Mouse (Mus musculus): ENCODE measurements around the gene Itsn1. TPM values are rescaled to one million over a fixed set of nuclear protein-coding genes. Genes with fewer than 3 reads are reported as not detected.

Gene Itsn1
- polyA plus RNA-seq, 1 experiment from 2014 or later: 62.7 TPM

DNA sequence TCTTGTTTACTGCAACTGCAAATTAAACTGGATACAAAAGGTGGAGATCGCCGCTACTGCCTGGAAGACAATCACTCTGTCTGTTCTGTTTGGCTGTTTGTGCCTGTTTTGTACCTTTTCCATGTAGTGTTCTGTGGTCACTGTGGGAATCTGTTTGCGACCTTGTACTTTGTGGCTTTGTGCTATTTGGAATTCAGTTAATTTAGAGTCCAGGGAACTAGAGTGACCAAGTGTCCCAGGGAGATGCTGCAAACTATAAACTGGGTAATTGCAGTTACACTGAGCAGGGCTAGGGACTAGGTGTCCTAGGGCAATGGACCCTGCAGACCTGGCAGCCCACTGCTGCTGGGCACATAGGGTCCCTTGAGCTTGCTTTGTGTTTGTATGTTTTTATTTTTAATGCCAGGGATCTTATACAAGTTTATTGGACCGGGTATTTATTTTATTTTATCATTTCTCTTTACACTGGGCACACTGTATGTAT, 108.5 kb downstream of the Itsn1 start:
- H3K9ac ChIP-seq (replicated peaks): peak overlapping the region; percentile 48; the same call in 1 of the 2 replicates

DNA sequence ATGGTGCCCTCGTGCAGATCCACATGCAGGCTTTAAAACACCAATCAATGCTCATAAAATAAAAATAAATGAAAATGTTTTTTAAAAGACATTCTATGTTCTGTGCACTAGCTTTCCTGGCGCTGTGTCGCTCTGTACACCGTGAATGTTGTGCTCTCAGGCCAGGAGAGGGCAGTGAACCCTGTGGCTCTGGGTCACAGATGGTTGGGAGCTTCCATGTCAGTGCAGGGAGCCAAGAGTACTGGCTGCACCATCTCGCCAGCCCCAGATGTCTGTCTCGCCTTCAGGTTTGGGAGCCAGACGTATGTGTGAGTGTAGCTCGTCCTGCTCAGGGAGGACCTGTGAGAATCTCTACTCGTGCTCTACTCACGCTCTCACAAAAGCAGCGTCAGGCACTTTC, 109.7 kb downstream of the Itsn1 start:
- H3K9me3 ChIP-seq: no peaks in the 10 kb centered on the region
- H3K36me3 ChIP-seq: peaks cover 53% of the 10 kb centered on the region
- ATAC-seq: no peak
- no peak overlapping the region for H3K27ac ChIP-seq
- peaks cover 27% of the 10 kb centered on the region for H3K4me1 ChIP-seq (replicated peaks)
- no peak overlapping the region for H3K9ac ChIP-seq (replicated peaks)
- no peak overlapping the region for H3K4me3 ChIP-seq (replicated peaks)
- no peak overlapping the region for H3K4me2 ChIP-seq (replicated peaks)
- no peaks in the 10 kb centered on the region for H3K27me3 ChIP-seq
- WGBS: 89% methylated on average over 11 of the region's 11 CpGs

More for the DNA sequence above, 108.5 kb downstream of the Itsn1 start:
- H3K9me3 ChIP-seq: no peaks in the 10 kb centered on the region
- H3K27ac ChIP-seq: peak overlapping the region; percentile 80
- 72% methylated on average over 4 of the region's 4 CpGs for WGBS
- H3K4me1 ChIP-seq (replicated peaks): peaks cover 27% of the 10 kb centered on the region
- no peaks in the 10 kb centered on the region for H3K27me3 ChIP-seq
- ATAC-seq: peak; percentile 17; the same call in 1 of the 2 replicates
- H3K36me3 ChIP-seq: peaks cover 46% of the 10 kb centered on the region
- H3K4me2 ChIP-seq (replicated peaks): no peak overlapping the region
- no peak overlapping the region for H3K4me3 ChIP-seq (replicated peaks)

DNA sequence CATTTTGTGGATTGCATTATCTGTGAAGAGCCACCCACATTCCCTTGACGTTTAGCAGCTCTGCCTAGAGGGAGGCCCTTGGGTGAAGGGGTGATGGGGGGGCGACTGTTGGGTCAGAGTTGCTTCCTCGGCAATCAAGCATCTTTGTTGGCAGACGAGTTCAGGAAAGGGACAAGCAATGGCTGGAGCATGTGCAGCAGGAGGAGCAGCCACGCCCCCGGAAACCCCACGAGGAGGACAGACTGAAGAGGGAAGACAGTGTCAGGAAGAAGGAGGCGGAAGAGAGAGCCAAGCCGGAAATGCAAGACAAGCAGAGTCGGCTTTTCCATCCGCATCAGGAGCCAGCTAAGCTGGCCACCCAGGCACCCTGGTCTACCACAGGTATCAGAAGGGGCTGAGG, 110.4 kb downstream of the Itsn1 start:
- WGBS: 70% methylated on average over 11 of the region's 11 CpGs
- H3K4me1 ChIP-seq (replicated peaks): peaks cover 27% of the 10 kb centered on the region
- ATAC-seq: no peak

DNA sequence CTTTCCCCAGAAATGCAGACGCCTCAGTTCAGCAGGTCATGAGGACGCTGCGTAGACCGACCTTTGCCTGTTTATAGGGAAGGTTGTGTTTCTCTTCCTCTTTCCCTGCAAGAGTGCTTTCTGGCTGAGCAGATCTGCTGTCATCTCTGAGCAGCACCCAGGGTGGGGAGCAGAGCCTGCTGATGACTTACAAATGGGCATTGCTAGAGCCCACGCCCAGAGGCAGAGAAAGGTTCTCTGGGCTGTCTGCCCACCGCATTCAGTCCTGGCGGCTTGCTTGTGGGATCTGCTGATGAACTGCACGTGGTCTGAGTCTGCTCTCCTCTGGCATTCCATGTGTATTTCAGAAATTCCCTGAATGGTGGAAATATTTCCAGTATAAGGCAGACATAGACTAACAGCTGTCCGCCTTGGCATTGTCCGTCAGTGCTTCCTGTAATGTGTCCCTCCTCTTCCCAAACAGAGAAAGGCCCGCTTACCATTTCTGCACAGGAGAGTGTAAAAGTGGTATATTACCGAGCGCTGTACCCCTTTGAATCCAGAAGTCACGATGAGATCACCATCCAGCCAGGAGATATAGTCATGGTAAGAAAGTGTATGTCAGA, 112.0 kb downstream of the Itsn1 start:
- peaks cover 62% of the 10 kb centered on the region for H3K36me3 ChIP-seq
- no peak overlapping the region for H3K9ac ChIP-seq (replicated peaks)
- H3K4me2 ChIP-seq (replicated peaks): no peak overlapping the region
- no peaks in the 10 kb centered on the region for H3K9me3 ChIP-seq
- H3K4me3 ChIP-seq (replicated peaks): no peak overlapping the region
- WGBS: 89% methylated on average over 14 of the region's 14 CpGs
- H3K27me3 ChIP-seq: no peaks in the 10 kb centered on the region
- no peak for ATAC-seq
- no peak overlapping the region; the same call in 1 of the 2 replicates for H3K27ac ChIP-seq
- H3K4me1 ChIP-seq (replicated peaks): peaks cover 19% of the 10 kb centered on the region

More for the DNA sequence above, 110.4 kb downstream of the Itsn1 start:
- Histone ChIP-seq H3K27me3 (no peaks in the 10 kb centered on the region), H3K4me3 (replicated peaks) (no peak overlapping the region), H3K9ac (replicated peaks) (no peak overlapping the region), H3K4me2 (replicated peaks) (no peak overlapping the region), H3K9me3 (no peaks in the 10 kb centered on the region), H3K36me3 (peaks cover 59% of the 10 kb centered on the region), H3K27ac (no peak overlapping the region)

DNA sequence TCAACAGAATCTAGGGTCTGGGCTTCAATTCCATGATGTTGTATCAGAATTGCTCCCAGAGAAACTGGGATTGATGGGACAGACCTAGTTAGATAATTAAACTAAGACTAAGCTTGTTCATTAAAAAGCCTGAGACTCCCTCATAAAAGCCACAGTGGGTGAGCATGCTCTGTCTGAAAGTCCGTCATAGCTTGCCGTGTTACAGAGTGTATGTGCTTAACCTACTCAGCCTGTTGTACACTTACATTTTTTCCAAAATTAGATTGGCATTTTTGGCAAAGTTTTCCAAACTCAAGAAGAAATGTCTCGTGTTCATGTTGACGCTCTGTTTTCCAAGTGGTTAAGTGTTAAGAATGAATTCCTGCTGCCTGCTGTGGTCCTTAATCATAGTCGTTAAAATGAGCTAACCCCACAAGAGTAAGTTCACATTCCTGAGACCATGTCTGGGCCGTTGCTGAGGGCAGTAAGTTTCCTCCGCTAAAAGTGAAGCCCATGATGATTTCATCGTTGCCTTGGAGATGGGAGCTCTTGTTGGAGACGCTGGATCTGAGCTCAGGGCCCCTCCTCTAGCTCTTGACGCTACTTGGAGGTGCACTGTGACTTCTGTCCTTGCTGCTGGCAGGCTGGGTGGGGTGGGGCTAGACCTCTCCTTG, 117.1 kb downstream of the Itsn1 start:
- no peak overlapping the region for H3K27ac ChIP-seq
- H3K27me3 ChIP-seq: no peaks in the 10 kb centered on the region
- H3K4me2 ChIP-seq (replicated peaks): no peak overlapping the region
- H3K9me3 ChIP-seq: no peaks in the 10 kb centered on the region
- no peak overlapping the region for H3K4me3 ChIP-seq (replicated peaks)
- H3K36me3 ChIP-seq: peaks cover 68% of the 10 kb centered on the region
- 54% methylated on average over 10 of the region's 10 CpGs for WGBS
- no peak for ATAC-seq
- H3K4me1 ChIP-seq (replicated peaks): no peaks in the 10 kb centered on the region
- H3K9ac ChIP-seq (replicated peaks): no peak overlapping the region

DNA sequence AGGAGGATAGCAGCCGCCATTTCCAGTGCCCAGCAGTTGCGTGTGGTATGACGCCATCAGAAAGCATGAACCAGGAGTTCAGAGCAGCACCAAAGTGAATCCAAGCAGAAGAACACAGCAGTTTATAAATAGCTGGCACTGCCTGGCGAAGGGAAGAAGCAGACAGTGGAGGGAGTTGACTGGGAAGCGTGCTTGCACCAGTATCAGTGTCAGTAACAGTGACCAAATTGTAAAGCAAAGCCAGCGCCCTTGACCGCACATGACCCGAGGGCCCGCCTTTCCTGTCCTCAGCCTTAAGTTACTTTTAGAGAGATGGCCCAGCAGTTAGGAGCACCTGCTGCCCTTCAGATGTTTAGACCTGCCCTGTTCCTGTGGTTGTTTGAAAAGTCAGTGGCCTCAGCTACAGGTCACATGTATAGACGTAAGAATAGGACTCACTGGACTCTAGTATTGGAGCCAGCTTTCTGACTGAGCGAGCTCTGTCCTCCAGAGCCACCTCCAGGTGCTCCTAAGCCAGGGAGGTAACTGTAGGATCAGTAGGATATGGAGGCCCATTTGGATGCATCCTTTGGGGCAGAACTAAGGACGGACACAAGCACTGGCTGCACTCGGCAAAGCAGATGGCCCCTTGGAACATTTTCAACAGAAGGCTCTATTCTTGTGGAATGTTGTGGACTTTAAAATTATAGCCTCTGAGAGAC, 118.6 kb downstream of the Itsn1 start:
- H3K27ac ChIP-seq: no peak overlapping the region

DNA sequence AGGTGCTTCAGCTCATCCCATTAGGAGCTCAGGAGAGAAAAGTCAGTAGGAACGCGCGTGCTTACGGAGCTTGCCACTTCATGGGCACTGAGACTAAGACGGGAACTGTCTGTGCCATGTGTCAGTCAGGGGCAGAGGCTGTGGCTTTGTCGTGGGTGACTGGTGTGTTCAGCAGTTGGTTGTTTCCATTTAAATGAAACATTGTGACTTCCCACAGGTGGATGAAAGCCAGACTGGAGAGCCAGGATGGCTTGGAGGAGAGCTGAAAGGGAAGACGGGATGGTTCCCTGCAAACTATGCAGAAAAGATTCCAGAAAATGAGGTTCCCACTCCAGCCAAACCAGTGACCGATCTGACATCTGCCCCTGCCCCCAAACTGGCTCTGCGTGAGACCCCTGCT, 119.4 kb downstream of the Itsn1 start:
- no peaks in the 10 kb centered on the region for H3K4me1 ChIP-seq (replicated peaks)
- ATAC-seq: no peak
- 93% methylated on average over 9 of the region's 9 CpGs for WGBS
- no peak overlapping the region for H3K4me2 ChIP-seq (replicated peaks)
- no peaks in the 10 kb centered on the region for H3K9me3 ChIP-seq
- no peak overlapping the region for H3K4me3 ChIP-seq (replicated peaks)
- no peak overlapping the region for H3K27ac ChIP-seq
- no peaks in the 10 kb centered on the region for H3K27me3 ChIP-seq
- peaks cover 75% of the 10 kb centered on the region for H3K36me3 ChIP-seq
- no peak overlapping the region for H3K9ac ChIP-seq (replicated peaks)

More for the DNA sequence above, 118.6 kb downstream of the Itsn1 start:
- no peaks in the 10 kb centered on the region for H3K4me1 ChIP-seq (replicated peaks)
- no peak overlapping the region for H3K4me2 ChIP-seq (replicated peaks)
- no peak overlapping the region for H3K4me3 ChIP-seq (replicated peaks)
- H3K27me3 ChIP-seq: no peaks in the 10 kb centered on the region
- H3K9ac ChIP-seq (replicated peaks): no peak overlapping the region
- H3K36me3 ChIP-seq: peaks cover 73% of the 10 kb centered on the region
- no peaks in the 10 kb centered on the region for H3K9me3 ChIP-seq
- ATAC-seq: no peak
- 92% methylated on average over 13 of the region's 13 CpGs for WGBS

DNA sequence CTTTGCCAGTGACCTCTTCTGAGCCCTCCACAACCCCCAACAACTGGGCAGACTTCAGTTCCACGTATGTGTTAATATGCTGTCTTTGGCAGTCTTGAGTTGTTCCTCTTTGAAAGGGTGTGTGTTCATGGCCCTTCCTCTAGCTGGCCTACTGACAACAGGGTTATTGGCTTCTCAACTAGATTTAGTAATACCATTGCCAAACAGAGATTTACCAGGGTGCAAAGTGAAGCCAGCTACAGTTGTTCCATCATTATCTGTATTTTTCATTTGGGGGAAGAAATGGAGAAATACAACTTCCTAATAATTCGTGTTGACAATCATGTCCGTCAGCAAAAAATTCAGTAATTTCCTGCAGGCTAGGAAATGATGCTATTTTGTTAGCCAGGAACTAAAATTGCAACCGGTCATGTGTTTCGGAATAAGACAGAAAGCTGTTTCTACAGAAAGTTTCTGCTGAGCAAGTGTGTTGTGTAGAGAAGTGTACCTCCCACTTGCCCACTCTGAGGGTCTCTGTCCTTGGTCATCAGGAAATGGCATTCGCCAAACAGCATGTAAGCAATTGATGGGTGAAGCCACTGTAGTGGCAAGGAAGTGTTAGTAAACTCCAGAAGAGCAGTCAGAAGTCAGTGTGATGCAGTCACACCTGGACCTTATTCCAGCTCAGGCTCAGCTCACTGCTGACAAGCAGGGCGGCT, 120.0 kb downstream of the Itsn1 start:
- Histone ChIP-seq H3K4me2 (replicated peaks) (no peak overlapping the region), H3K4me3 (replicated peaks) (no peak overlapping the region), H3K27me3 (no peaks in the 10 kb centered on the region), H3K36me3 (peaks cover 75% of the 10 kb centered on the region), H3K9me3 (no peaks in the 10 kb centered on the region), H3K9ac (replicated peaks) (no peak overlapping the region), H3K27ac (no peak overlapping the region), H3K4me1 (replicated peaks) (no peaks in the 10 kb centered on the region)
- WGBS: 96% methylated on average over 7 of the region's 7 CpGs
- ATAC-seq: no peak

DNA sequence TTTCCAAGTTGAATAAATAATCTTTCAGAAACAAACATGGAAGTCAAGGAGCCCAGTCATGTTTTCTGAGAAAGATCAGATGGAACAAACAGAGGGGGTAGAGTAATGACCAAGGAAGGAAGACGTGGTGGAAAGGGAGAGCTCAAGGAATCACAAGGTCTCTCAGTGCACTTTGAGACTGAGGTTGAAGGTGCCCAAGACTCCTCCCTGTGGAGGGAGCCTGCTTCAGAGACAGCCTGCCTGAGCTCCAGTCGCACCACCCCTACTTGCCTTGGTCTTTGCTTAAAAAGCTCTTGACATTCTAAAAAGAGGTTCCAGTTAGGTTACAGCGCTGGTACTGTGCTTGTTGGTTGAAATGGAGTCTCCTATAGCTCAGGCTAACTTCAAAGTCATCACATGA, 121.1 kb downstream of the Itsn1 start:
- peaks cover 79% of the 10 kb centered on the region for H3K36me3 ChIP-seq
- 96% methylated on average over 3 of the region's 3 CpGs for WGBS

DNA sequence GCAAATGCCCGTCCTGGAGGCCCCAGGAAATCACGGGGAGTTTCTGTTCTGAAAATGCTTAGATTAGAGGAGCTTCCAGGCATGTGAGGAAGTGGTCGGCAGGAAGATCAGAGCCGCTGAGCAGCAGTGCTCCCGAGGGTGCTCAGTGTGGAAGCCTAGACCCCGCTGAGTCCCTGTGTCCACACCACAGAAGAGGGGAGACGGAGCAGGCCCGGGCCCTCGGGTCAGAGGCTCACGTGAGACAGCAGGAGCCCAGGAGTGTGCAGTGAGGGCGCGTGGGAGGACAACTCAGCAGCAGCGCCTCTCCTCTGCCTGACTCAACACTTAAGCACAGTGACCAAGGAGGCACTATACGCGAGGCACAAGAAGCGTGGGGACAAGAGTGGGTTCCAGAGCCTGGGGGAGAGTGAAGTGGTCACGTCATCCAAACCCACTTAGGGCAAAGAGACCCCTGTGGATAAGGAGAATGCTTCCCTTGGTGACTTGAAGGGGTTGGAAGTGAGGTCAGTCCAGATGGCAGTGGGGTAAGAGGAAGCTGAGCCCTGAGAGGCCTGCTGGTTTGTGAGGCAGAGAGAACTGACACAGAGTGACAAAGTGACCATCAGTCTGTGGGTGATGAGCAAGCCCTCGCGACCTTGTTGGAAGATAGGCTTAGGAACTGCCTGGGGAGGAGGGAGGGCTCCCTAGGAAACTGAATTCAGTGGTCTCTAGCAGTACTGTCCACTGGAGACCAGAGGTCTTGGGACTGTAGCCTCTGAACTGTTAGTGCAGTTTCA, 122.6 kb downstream of the Itsn1 start:
- Histone ChIP-seq H3K36me3 (peaks cover 92% of the 10 kb centered on the region), H3K4me2 (replicated peaks) (no peak overlapping the region), H3K9ac (replicated peaks) (no peak overlapping the region), H3K9me3 (no peaks in the 10 kb centered on the region), H3K27ac (no peak overlapping the region), H3K4me3 (replicated peaks) (no peak overlapping the region), H3K4me1 (replicated peaks) (peaks cover 6% of the 10 kb centered on the region; the same call in 1 of the 2 replicates), H3K27me3 (no peaks in the 10 kb centered on the region)
- 88% methylated on average over 19 of the region's 19 CpGs for WGBS
- ATAC-seq: no peak

More for the DNA sequence above, 121.1 kb downstream of the Itsn1 start:
- H3K9me3 ChIP-seq: no peaks in the 10 kb centered on the region
- H3K27ac ChIP-seq: no peak overlapping the region
- H3K4me2 ChIP-seq (replicated peaks): no peak overlapping the region
- no peak for ATAC-seq
- H3K4me1 ChIP-seq (replicated peaks): no peaks in the 10 kb centered on the region
- no peak overlapping the region for H3K4me3 ChIP-seq (replicated peaks)
- no peaks in the 10 kb centered on the region for H3K27me3 ChIP-seq
- H3K9ac ChIP-seq (replicated peaks): no peak overlapping the region

DNA sequence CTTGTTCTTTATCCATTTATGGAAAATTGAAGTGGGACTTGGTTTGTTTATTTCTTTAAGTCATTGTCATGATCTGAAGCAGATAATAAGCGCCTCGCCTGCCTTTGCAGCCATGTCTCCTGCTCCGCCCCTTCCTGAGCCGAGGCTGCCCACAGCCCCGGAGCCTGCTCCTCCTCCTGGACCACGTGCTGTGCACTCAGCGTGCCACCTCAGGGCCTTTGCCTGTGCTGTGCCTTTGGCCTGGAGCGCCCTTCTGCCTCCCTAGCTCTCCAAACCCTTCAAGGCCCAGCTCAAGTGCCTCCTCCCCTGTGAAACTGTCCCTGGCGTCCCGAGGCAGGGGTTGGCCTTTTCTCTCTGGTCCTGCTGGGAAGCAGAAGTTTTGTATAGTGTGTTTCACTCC, 123.7 kb downstream of the Itsn1 start:
- Histone ChIP-seq H3K27ac (no peak overlapping the region), H3K27me3 (no peaks in the 10 kb centered on the region), H3K4me2 (replicated peaks) (no peak overlapping the region), H3K36me3 (peaks cover 94% of the 10 kb centered on the region), H3K4me1 (replicated peaks) (peaks cover 6% of the 10 kb centered on the region; the same call in 1 of the 2 replicates), H3K4me3 (replicated peaks) (no peak overlapping the region), H3K9me3 (no peaks in the 10 kb centered on the region), H3K9ac (replicated peaks) (no peak overlapping the region)
- no peak for ATAC-seq
- WGBS: 85% methylated on average over 10 of the region's 10 CpGs
